Mouse (Mus musculus) left cerebral cortex, postnatal 25 days (tissue): ENCODE measurements around the gene Clec4a4. TPM values are rescaled to one million over a fixed set of nuclear protein-coding genes. Genes with fewer than 3 reads are reported as not detected.
"Not testable (repeated sequence)": the region's sequence is repeated elsewhere in the genome, so short reads cannot be mapped to it uniquely, and the experiment has no call there.

ENCODE experiments used
- DNase-seq, 2 experiments: peaks; one replicate each; pipeline ENCODE4 v3.0.0; 2022; ENCODE audit warnings: low spot score in 2 of 2, mixed read lengths in 1 of 2
- intact Hi-C: fragments of 180-260 bp; cut with DNase I; formaldehyde crosslinking; loops from one replicate; pipeline ENCODE4 v1.15.1; 2025
- total RNA-seq, 2 experiments: library from RNA; stranded (reverse); gene quantifications; 2 replicates each; pipeline ENCODE4 v1.2.3; 2021

Gene Clec4a4
- not detected for total RNA-seq

DNA sequence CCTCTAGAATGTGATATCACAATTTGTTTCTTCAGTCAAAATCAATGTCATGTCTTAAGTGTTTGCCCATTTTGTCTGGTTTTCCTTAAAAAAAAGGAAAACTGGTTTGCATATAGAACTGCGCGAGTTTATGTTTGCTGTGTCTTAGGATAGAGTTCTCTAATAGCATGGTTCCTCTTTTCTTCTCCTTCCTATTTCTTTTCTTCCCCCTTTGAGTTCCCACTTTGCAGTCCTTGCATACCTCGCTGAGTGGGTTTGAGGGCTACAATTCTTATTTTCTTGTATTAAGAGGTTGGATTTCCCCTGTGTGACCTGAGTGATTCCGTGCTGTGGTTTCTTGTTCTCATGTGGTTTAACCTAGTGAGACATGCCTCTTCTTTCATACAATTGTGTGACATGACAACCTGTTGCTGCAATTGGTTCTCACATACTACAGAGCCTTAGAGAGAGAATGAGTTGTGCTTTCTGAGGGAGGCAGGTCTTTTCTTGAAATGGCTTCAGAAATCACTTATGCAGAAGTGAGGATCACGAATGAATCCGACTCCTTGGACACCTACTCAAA lies at the start of gene Clec4a4:
Gene Clec4a4, plus strand, starts transcription at position 492 of the 562 bp plus-strand sequence.
- intact Hi-C loops, result no loop called here

DNA sequence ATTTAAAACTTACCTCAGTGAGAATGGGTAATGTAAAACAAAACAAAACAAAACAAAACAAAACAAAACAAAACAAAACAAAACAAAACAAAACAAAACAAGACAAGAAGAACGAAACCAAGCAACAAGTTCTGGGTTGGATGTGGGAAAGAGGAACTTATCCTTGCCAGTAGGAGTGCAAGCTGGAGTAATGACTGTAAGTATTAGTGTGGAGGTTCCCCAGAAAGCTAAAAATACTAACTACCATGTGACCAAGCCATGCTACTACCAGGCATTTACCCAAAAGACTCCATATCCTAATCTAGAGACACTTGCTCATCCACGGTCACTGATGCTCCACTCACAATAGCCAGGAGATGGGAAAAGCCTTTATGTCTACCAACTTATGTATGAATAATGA lies 43.4 kb upstream of the Clec4a4 start:
- intact Hi-C loops, result no loop called here
- no peak for DNase-seq

More for the DNA sequence above, at the start of gene Clec4a4:
- no peak for DNase-seq

- intact Hi-C loops, result no loop called here
- peak in 1 of 2 experiments; percentile 9 for DNase-seq
Observed at GRCm38 (mm10) chr6:122952401-122952800, 37.8 kb upstream of the Clec4a4 start, which contains the start of gene Clec4a3. Gene Clec4a3 (plus strand): TSS chr6:122952515.

DNA sequence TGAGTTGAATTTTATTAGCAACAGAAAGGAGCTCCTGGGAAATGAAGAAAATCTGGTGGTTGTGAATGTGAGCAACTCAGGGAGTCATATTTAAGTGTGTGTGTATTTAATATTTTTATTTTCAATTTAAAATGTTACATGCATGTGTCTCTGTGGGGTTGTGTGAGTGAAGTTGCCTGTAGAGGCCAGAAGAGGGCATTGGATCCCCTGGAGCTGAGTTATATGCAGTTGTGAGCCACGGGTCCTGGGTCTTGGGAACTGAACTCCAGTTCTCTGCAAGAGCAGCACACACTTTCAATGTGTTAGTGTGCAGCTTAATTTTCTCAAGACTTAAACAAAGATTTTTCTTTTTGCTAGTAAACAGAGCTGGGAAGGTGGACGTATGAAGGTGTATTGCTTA lies 25.6 kb upstream of the Clec4a4 start:
- DNase-seq, result no peak
- intact Hi-C loops, result no loop called here

- DNase-seq, result no peak
Observed at GRCm38 (mm10) chr6:122969048-122969447, 21.1 kb upstream of the Clec4a4 start.

GRCm38 (mm10) chr6:123004696-123005095 lies 14.5 kb downstream of the Clec4a4 start:
- DNase-seq, result not testable (repeated sequence)
- intact Hi-C loops, result loop anchor here (1.0 kb wide), 1 partner anchor 112 kb away; no protein-coding TSS in a partner anchor

More at GRCm38 (mm10) chr6:122969048-122969447, 21.1 kb upstream of the Clec4a4 start:
- intact Hi-C loops, result no loop called here

GRCm38 (mm10) chr6:123005591-123005990 lies 15.4 kb downstream of the Clec4a4 start:
- peak; percentile 1 to 7 for DNase-seq

GRCm38 (mm10) chr6:123049742-123050372 lies 59.7 kb downstream of the Clec4a4 start, which contains the start of gene Clec4b1:
Gene Clec4b1 (plus strand): TSS chr6:123049962.
- intact Hi-C loops, result no loop called here
- no peak for DNase-seq

More at GRCm38 (mm10) chr6:123005591-123005990, 15.4 kb downstream of the Clec4a4 start:
- intact Hi-C loops, result loop anchor here (1.0 kb wide), 1 partner anchor 113 kb away; no protein-coding TSS in a partner anchor

Other genes with a start within 250 kb of the Clec4a4 start
- 100 to 1,000 TPM; 142 to 156 TPM for gene Slc2a3, start 188.7 kb upstream of the Clec4a4 start, total RNA-seq
- gene Foxj2, start 170.5 kb upstream of the Clec4a4 start, total RNA-seq, result 10 to 100 TPM; 27.1 to 28.6 TPM
- gene C3ar1, start 134.2 kb upstream of the Clec4a4 start, total RNA-seq, result under 1 TPM; 0.60 to 0.66 TPM
- gene Necap1, start 115.9 kb upstream of the Clec4a4 start, total RNA-seq, result 100 to 1,000 TPM; 188 to 202 TPM
- under 1 TPM; 0.55 to 0.76 TPM for gene Clec4a1, start 68.5 kb upstream of the Clec4a4 start, total RNA-seq
- gene Clec4a3, start 37.9 kb upstream of the Clec4a4 start, total RNA-seq, result 1 to 10 TPM; 1.1 to 1.7 TPM
- not detected for gene Clec4b1, start 59.6 kb downstream of the Clec4a4 start, total RNA-seq
- 1 to 10 TPM; 1.9 to 2.3 TPM for gene Clec4a2, start 116.1 kb downstream of the Clec4a4 start, total RNA-seq
- not detected for gene Clec4b2, start 182.5 kb downstream of the Clec4a4 start, total RNA-seq
- gene Clec4n, start 239.5 kb downstream of the Clec4a4 start, total RNA-seq, result not detected